Mouse (Mus musculus): ENCODE measurements around the gene Zyg11b.

The Zyg11b gene

DNA sequence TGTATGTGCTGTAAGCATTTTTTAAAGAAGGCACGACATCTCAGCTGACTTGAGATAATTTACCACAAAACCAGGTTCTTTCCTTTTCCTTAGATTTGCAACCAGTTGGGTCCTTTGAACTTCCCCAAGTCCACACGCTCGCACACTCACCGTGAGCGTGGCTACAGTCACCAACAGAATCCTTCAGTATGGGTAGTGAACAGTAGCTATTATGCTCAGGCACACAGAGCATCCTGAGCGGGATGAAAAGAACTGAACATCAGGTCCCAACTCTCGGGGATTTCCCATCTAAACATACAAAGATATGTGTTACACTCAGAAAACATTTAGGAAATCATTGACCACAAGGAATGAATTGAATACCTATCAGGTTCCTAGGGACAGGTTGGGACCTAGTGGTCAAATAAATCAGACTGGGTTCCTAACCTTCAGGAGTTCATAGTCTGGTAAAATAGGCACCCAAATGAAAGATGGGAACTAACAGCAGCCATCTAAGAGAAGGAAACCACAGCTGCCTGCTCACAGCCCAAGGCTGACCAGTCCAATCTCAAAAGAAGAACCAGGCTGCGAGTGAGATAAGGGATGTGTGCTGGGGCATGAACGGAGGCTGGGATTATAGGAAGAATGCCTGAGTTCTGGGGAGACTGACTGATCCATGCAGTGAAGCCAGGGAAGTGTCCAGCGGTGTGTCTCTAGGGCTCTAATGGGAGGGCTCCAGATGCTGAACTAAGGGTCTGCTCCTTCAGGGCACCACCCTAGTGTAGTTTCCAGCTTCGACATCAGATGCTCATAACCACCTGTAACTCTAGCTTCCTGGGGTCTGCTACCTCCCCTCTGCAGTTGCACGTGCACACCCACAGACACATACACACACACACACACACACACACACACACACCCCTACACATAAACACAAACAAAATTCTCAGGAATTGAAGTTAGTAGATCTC lies 17.0 kb upstream of the Zyg11b start:
- peak; percentile 51 for DNase-seq

- DNase-seq = no peak
Observed at GRCm38 (mm10) chr4:108314041-108314440, 13.1 kb upstream of the Zyg11b start.

DNA sequence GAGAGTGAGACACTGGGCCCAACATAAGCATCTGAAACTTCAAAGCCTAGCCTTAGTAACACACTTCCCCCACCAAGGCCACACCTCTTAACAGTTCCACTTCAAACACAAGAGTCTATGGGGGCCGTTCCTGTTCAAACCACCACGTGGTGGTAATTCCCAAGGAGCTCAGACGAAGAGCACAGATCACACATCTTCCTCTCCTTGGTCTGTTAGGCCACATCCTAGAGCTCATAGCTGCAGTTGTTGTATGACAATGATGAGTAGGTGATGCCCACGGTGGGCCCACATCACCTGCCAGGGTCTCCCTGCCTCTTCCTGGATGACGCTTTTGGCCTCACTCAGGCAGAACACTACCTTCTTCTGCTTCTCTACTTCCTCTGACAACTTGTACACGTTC lies 9.8 kb upstream of the Zyg11b start:
- peak; percentile 44 for DNase-seq

- no peak for DNase-seq
Observed at GRCm38 (mm10) chr4:108302296-108302890, 1.5 kb upstream of the Zyg11b start.

- DNase-seq = peak; percentile 62
Observed at GRCm38 (mm10) chr4:108300266-108300665, 630 bp downstream of the Zyg11b start.

- DNase-seq = no peak
Observed at GRCm38 (mm10) chr4:108276973-108277372, 23.9 kb downstream of the Zyg11b start.

DNA sequence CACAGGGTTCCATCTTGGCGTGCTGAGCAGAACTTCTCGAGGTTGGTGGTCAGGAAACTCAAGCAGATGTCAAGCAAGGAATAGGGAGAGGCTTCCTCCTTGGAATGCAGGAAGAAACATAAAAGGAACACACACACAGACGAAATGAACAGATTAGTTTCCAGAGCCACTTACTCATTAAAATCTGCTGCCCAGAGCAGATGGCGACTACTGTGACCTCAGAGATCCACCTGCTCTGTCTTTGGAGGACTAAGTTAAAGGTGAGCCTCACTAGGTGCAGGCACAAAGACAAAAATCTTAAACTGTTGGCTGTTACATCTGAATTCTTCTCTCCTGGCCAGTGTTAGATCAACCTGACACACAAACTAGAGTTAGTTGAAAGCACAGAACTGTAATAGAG lies 28.6 kb downstream of the Zyg11b start:
- DNase-seq = no peak

- no peak for DNase-seq
Observed at GRCm38 (mm10) chr4:108265774-108266173, 35.1 kb downstream of the Zyg11b start.

- peak; percentile 24 for DNase-seq
Observed at GRCm38 (mm10) chr4:108253317-108253716, 47.6 kb downstream of the Zyg11b start.

DNA sequence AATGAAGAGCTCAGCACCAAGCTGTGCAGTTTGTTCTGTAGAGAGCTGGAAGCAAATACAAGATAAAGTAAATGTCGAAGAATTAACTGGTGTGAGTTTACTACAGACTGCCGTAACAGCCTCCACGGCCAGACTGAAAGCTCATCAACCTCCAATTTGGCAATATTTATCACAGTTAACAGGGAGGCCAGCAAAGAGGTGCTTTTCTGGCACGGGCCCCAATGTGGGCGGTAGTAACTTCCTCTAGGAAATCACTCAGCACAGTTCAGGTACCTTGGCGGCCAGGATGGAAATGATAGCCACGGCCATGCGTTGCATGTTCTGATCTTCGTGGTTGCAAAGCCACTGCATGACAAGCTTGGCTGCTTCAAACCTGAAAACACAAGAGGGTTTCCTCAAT lies 50.4 kb downstream of the Zyg11b start:
- DNase-seq = no peak

GRCm38 (mm10) chr4:108249314-108249713 lies 51.6 kb downstream of the Zyg11b start:
- no peak for DNase-seq

GRCm38 (mm10) chr4:108233654-108234053 lies 67.2 kb downstream of the Zyg11b start:
- DNase-seq = no peak

- DNase-seq = no peak
Observed at GRCm38 (mm10) chr4:108225341-108225872, 75.5 kb downstream of the Zyg11b start.

- no peak for DNase-seq
Observed at GRCm38 (mm10) chr4:108222507-108222906, 78.4 kb downstream of the Zyg11b start.

- DNase-seq = no peak
Observed at GRCm38 (mm10) chr4:108219019-108219418, 81.9 kb downstream of the Zyg11b start.

GRCm38 (mm10) chr4:108217332-108218179 lies 83.3 kb downstream of the Zyg11b start, which contains the start of gene Zyg11a:
Gene Zyg11a (minus strand): TSS chr4:108218048.
- DNase-seq = peak; percentile 9

- DNase-seq = no peak
Observed at GRCm38 (mm10) chr4:108213023-108213422, 87.9 kb downstream of the Zyg11b start.

DNA sequence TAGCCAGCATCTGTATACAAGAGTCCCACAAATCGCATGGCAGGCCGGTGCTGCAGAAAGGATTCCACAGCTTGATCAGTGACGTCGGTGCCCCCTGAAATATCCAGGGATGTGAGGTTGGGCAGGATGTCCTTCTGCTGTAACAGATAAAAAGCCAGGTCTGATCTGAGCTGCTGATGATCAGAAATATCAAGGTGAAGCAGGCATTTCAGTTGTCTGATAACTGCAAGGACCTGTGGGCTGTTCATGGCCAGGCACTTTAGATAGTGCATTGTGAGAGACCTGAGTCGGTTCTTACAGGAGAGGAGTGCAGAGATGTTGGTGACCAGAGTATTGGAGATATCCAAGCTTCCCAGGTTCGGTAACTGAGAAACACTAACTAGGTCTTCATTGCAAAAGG lies 96.3 kb downstream of the Zyg11b start:
- no peak for DNase-seq

DNA sequence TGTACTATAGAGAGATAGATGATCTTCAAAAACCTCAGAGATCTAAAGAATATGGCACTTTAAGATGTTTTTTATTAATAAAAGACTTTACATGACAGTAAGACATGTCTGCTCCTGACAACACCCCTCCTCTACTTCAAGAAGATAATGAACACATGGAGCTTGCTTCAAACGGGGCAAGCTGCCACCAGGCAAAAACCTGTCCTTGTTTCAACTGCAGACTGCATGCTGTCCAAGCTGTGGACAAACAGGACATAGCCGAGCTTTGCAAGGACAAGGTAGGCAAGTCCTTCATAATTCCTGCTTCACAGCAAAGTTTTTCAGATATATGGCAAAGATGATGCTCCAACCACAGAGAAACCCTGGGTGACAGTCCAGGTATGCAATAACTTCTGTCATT lies 101.7 kb downstream of the Zyg11b start:
- DNase-seq = no peak

DNA sequence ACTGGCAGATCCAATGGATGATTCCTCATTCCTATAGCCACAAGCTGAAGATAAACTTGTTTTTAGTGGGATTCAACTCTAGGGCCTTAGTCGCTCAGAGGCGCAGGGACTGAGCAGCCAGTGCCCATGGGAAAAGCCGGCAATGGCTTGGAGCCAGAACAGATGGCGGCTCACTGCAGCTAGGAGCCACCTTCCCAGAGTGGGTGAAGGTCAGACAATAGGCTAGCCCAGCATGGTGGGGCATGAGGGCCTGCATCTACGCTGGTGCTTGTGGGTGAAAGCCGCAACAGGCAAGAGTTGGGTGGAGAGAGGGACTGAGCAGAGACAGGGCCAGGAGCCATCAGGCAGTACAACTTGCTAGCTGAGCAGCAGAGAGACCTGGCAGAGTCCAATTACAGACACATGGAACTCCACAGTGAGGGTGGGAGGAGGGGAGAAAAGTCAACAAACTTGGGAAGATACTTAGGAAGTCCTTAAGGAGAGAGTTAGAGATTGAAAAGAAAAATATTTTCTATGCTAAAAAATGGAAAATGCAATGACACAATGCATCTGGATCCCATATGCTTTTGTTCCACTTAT lies 104.5 kb downstream of the Zyg11b start:
- DNase-seq = no peak

GRCm38 (mm10) chr4:108192821-108193323 lies 108.0 kb downstream of the Zyg11b start:
- DNase-seq = no peak

DNA sequence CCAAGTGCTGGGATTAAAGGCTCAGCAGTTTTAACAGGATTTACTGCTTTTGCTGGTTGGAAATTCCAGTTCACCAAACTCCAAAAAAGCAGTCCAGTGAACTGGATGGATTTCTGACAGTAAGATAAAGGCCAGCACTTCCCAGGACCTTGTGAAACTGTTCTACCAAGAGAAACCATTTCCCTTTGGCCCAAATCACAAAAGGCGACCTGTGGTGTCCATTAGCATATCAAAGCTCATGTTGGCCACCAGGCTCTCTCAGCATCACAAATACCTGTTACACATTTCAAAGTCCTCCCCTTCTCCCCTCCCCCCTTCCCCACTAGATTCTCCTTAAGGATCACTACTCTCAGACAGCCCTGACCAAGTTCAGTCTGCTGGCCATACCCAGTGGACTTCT lies 118.6 kb downstream of the Zyg11b start:
- DNase-seq = no peak

Measured in thymus, postnatal 14 days (tissue).